Mouse (Mus musculus) liver, postnatal 0 days (tissue): ENCODE measurements at regions not wholly inside any gene's neighbourhood (a gene's known extent, or its start where the extent isn't known, plus 50 kb on each side); places are given as distances from the start of the nearest gene placed in this dataset.

ENCODE experiments used
- ATAC-seq: fragments of 200-750 bp; cut with Nextera tagmentation; 2 replicates; pipeline ENCODE4 v1.8.0; 2017; ENCODE audit warnings: mild to moderate bottlenecking, moderate library complexity
- DNase-seq: peaks from one replicate; pipeline ENCODE4 v3.0.0-alpha.2; 2016
- H3K27ac ChIP-seq: fragments of 300-500 bp; sonication (generic); 2 replicates; pipeline ENCODE4 v1.5.1; 2014; ENCODE audit warnings: antibody characterized with exemption, moderate library complexity, mild to moderate bottlenecking, low read depth
- H3K27me3 ChIP-seq: fragments of 300-500 bp; sonication (generic); 2 replicates; pipeline ENCODE4 v1.6.1; 2014; ENCODE audit warnings: low read length, control low read depth, mixed read lengths; ENCODE audit not compliant: insufficient read depth
- H3K36me3 ChIP-seq: fragments of 300-500 bp; sonication (generic); replicated peaks from 2 replicates; pipeline ENCODE4 v1.6.1; 2014; ENCODE audit warnings: mild to moderate bottlenecking, control low read depth, low read length, moderate library complexity, mixed read lengths; ENCODE audit not compliant: insufficient read depth
- H3K4me1 ChIP-seq: fragments of 300-500 bp; sonication (generic); 2 replicates; pipeline ENCODE4 v1.6.1; 2014; ENCODE audit warnings: antibody characterized with exemption, mild to moderate bottlenecking, control low read depth; ENCODE audit not compliant: insufficient read depth
- H3K4me2 ChIP-seq: fragments of 300-500 bp; sonication (generic); 2 replicates; pipeline ENCODE4 v1.6.1; 2014; ENCODE audit warnings: low read depth, mild to moderate bottlenecking, low read length, moderate library complexity, mixed read lengths
- H3K4me3 ChIP-seq: fragments of 300-500 bp; sonication (generic); 2 replicates; pipeline ENCODE4 v1.5.1; 2014; ENCODE audit warnings: low read depth, low read length
- H3K9ac ChIP-seq: fragments of 300-500 bp; sonication (generic); replicated peaks from 2 replicates; pipeline ENCODE4 v1.6.1; 2014; ENCODE audit warnings: mild to moderate bottlenecking, moderate library complexity
- H3K9me3 ChIP-seq: fragments of 300-500 bp; sonication (generic); 2 replicates; pipeline ENCODE4 v1.6.1; 2016; ENCODE audit warnings: mild to moderate bottlenecking, control low read depth, low read length, mixed read lengths
- CTCF ChIP-seq: sonication (generic); IDR thresholded peaks from 2 replicates; pipeline ENCODE4 v1.5.1; 2016; ENCODE audit warnings: antibody characterized with exemption, low read depth
- EP300 ChIP-seq: IDR thresholded peaks from 2 replicates; pipeline ENCODE4 v1.6.1; 2016; ENCODE audit warnings: antibody characterized with exemption, low read depth, mild to moderate bottlenecking
- WGBS: fragments of 180-500 bp; shearing (Covaris S2); extraction: QIAGEN DNeasy Blood & Tissue Kit; methylation state at CpG from one replicate; pipeline ENCODE4 v1.1.7; 2014; ENCODE audit not compliant: insufficient replicate concordance; 5-methylcytosine and 5-hydroxymethylcytosine counted together

DNA sequence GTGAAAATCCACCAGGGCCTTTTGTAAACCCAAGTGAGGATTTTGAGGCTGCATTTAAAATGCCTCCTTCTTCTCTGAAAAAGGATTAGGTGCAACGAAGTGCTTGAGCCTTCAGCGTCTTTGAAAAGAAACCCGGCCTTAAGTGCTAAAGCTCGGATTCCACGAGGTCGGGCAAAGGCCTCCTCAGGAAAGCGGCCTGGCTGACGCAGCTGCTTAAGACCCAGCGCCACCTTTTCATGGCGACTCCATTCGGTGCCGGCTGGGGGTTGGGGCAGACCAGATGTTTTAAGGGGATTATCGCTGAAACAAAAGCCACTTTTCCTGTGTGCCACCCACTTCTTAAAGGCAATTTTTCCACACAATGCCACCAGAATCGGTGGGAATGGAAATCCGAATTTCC is 61.6 kb upstream of the 4932438H23Rik start:
- WGBS = 50% methylated on average over 15 of the region's 15 CpGs

DNA sequence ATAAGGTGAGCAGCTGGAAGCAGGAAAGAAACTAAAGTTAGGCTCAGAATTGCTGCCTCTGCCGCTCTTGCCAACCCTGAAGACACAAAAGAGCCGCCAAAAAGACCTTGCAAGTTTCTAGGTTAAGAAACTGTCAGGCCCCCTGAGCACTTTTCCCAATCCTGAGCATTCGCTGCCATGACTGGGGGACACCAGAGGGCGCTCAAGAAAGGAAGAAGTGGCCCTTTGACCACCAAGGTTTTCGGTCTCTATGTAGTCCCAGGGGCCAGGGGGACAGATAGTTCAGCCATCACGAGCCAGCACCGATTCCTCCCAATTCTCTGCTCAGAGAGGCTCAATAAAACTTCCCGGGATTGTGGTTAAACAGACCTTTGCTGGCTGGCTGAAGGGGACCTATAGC is 64.6 kb upstream of the Olig2 start:
- H3K27ac ChIP-seq = no peak overlapping the region
- no peak overlapping the region for H3K9ac ChIP-seq
- DNase-seq (peak; percentile 39), ATAC-seq (no peak)
- H3K36me3 ChIP-seq = no peaks in the 10 kb centered on the region
- WGBS = 20% methylated on average over 8 of the region's 8 CpGs
- no peaks in the 10 kb centered on the region for H3K4me1 ChIP-seq
- no peak overlapping the region for H3K4me2 ChIP-seq
- TF ChIP-seq EP300 (no peak), CTCF (peak; percentile 57)
- no peaks in the 10 kb centered on the region for H3K27me3 ChIP-seq
- no peak overlapping the region for H3K4me3 ChIP-seq
- no peaks in the 10 kb centered on the region for H3K9me3 ChIP-seq

More for the DNA sequence above, 61.6 kb upstream of the 4932438H23Rik start:
- no peak overlapping the region for H3K27ac ChIP-seq
- TF ChIP-seq CTCF (no peak), EP300 (no peak)
- ATAC-seq (no peak), DNase-seq (no peak)
- H3K36me3 ChIP-seq = no peaks in the 10 kb centered on the region
- H3K27me3 ChIP-seq = no peaks in the 10 kb centered on the region
- H3K4me1 ChIP-seq = no peaks in the 10 kb centered on the region
- H3K4me3 ChIP-seq = no peak overlapping the region
- H3K9ac ChIP-seq = no peak overlapping the region
- no peaks in the 10 kb centered on the region for H3K9me3 ChIP-seq
- H3K4me2 ChIP-seq = no peak overlapping the region

DNA sequence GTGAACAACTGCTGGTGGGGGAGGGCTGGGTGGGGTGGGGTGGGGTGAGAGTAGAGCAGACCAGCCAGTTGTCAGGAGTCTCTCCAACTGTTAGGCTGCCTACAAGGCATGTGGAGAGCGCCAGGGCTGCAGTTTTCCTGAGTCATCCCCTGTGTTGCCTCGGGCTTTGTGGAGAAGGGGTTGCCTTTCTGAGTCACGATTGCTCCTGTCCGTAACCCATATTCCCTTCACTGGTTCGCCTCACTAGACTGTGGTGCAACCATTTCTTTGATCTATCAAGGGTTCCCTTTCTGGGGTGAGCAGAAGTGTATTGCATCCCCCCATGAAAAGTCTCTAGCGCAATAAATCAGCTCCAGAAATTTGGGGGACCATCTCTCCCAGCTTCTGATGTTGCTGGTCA is 63.6 kb upstream of the Olig2 start:
- no peaks in the 10 kb centered on the region for H3K9me3 ChIP-seq
- WGBS = 66% methylated on average over 6 of the region's 6 CpGs
- no peak overlapping the region for H3K9ac ChIP-seq
- H3K27ac ChIP-seq = no peak overlapping the region
- no peaks in the 10 kb centered on the region for H3K27me3 ChIP-seq
- no peak for DNase-seq
- no peak overlapping the region for H3K4me3 ChIP-seq
- H3K36me3 ChIP-seq = no peaks in the 10 kb centered on the region
- no peak for ATAC-seq
- no peak for TF ChIP-seq EP300
- TF ChIP-seq CTCF = no peak
- H3K4me1 ChIP-seq = no peaks in the 10 kb centered on the region
- H3K4me2 ChIP-seq = no peak overlapping the region

GRCm38 (mm10) chr16:91162381-91162780 is 62.9 kb upstream of the Olig2 start:
- Histone ChIP-seq H3K4me3 (no peak overlapping the region), H3K9ac (no peak overlapping the region), H3K36me3 (no peaks in the 10 kb centered on the region), H3K27me3 (no peaks in the 10 kb centered on the region), H3K27ac (no peak overlapping the region), H3K9me3 (no peaks in the 10 kb centered on the region), H3K4me2 (no peak overlapping the region), H3K4me1 (no peaks in the 10 kb centered on the region)
- ATAC-seq (no peak), DNase-seq (no peak)
- TF ChIP-seq CTCF (no peak), EP300 (no peak)
- WGBS = 66% methylated on average over 6 of the region's 6 CpGs

GRCm38 (mm10) chr16:91165906-91166305 is 59.4 kb upstream of the Olig2 start:
- Histone ChIP-seq H3K27ac (no peak overlapping the region), H3K4me3 (no peak overlapping the region), H3K27me3 (peaks cover 9% of the 10 kb centered on the region), H3K4me2 (no peak overlapping the region), H3K9ac (no peak overlapping the region), H3K9me3 (no peaks in the 10 kb centered on the region), H3K4me1 (0 out of 2 replicates have a peak, but pooled peaks cover 4% of the 10 kb centered on the region), H3K36me3 (no peaks in the 10 kb centered on the region)
- DNase-seq = no peak
- no peak for TF ChIP-seq CTCF
- no peak for TF ChIP-seq EP300
- 76% methylated on average over 4 of the region's 4 CpGs for WGBS
- ATAC-seq = no peak

GRCm38 (mm10) chr16:91166866-91167265 is 58.4 kb upstream of the Olig2 start:
- Histone ChIP-seq H3K9me3 (no peaks in the 10 kb centered on the region), H3K36me3 (no peaks in the 10 kb centered on the region), H3K4me3 (no peak overlapping the region), H3K9ac (no peak overlapping the region), H3K4me2 (no peak overlapping the region), H3K27me3 (peaks cover 9% of the 10 kb centered on the region), H3K4me1 (0 out of 2 replicates have a peak, but pooled peaks cover 4% of the 10 kb centered on the region), H3K27ac (no peak overlapping the region)
- no peak for TF ChIP-seq EP300
- TF ChIP-seq CTCF = peak; percentile 68
- DNase-seq = peak; percentile 30
- no peak for ATAC-seq

DNA sequence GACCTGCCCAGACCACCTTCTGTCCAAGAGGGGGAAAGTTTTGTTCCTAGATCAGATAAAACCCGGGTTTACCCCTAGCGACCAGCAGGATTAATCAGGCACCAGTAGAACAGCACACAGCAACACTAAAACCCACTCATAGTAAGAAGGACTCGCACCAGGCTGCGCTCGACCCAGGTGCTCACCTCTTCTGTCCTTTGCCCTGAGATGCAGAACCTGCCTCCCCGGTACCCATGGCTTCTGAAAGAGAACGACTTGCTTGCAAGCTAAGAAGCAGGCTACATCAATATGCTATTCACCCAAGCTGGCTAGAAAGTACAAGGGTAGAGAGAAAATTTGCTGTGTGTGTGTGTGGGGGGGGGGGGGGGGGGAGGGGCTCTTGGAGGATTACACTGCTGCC is 56.9 kb upstream of the Olig2 start:
- H3K4me2 ChIP-seq = no peak overlapping the region

More for the DNA sequence above, 56.9 kb upstream of the Olig2 start:
- TF ChIP-seq EP300 = no peak
- 52% methylated on average over 7 of the region's 7 CpGs for WGBS
- Histone ChIP-seq H3K9me3 (no peaks in the 10 kb centered on the region), H3K9ac (no peak overlapping the region), H3K27me3 (peaks cover 9% of the 10 kb centered on the region), H3K27ac (no peak overlapping the region), H3K4me1 (0 out of 2 replicates have a peak, but pooled peaks cover 4% of the 10 kb centered on the region), H3K4me3 (no peak overlapping the region), H3K36me3 (no peaks in the 10 kb centered on the region)
- ATAC-seq = no peak
- DNase-seq = no peak
